Mouse (Mus musculus) forebrain, postnatal 0 days (tissue): Measurements from ENCODE around the gene Gnptab. TPM values are rescaled to one million over a fixed set of nuclear protein-coding genes. Genes with fewer than 3 reads are reported as not detected.
A peak's percentile ranks its signal among the peaks of the same experiment; 100 is the strongest.

Experiments used
- ATAC-seq: fragments of 200-750 bp; cut with Nextera tagmentation; 2 replicates; pipeline ENCODE4 v1.8.0; 2017; ENCODE audit warnings: mild to moderate bottlenecking, moderate library complexity
- DNase-seq: peaks from one replicate; pipeline ENCODE4 v3.0.0-alpha.2; 2015
- H3K27ac ChIP-seq: fragments of 300-500 bp; sonication (generic); 2 replicates; pipeline ENCODE4 v1.5.1; 2014; ENCODE audit warnings: low read depth, mild to moderate bottlenecking, antibody characterized with exemption, low read length, moderate library complexity, mixed read lengths
- H3K27me3 ChIP-seq: fragments of 300-500 bp; sonication (generic); 2 replicates; pipeline ENCODE4 v1.6.1; 2014; ENCODE audit warnings: mild to moderate bottlenecking, low read length, mixed read lengths; ENCODE audit not compliant: insufficient read depth
- H3K36me3 ChIP-seq: fragments of 300-500 bp; sonication (generic); 2 replicates; pipeline ENCODE4 v1.6.1; 2014; ENCODE audit warnings: mild to moderate bottlenecking, moderate library complexity; ENCODE audit not compliant: insufficient read depth
- H3K4me1 ChIP-seq: fragments of 300-500 bp; sonication (generic); 2 replicates; pipeline ENCODE4 v1.6.1; 2014; ENCODE audit warnings: antibody characterized with exemption; ENCODE audit not compliant: insufficient read depth
- H3K4me2 ChIP-seq: fragments of 300-500 bp; sonication (generic); 2 replicates; pipeline ENCODE4 v1.6.1; 2014; ENCODE audit warnings: low read depth, mild to moderate bottlenecking, moderate library complexity
- H3K4me3 ChIP-seq: fragments of 300-500 bp; sonication (generic); 2 replicates; pipeline ENCODE4 v1.5.1; 2014; ENCODE audit warnings: low read depth, low read length, mixed read lengths
- H3K9ac ChIP-seq: fragments of 300-500 bp; sonication (generic); 2 replicates; pipeline ENCODE4 v1.6.1; 2014; ENCODE audit warnings: mild to moderate bottlenecking
- H3K9me3 ChIP-seq: fragments of 300-500 bp; sonication (generic); 2 replicates; pipeline ENCODE4 v1.6.1; 2016; ENCODE audit warnings: low read length
- CTCF ChIP-seq: sonication (generic); IDR thresholded peaks from 2 replicates; pipeline ENCODE4 v1.5.1; 2016; ENCODE audit warnings: antibody characterized with exemption, control low read depth, low read depth
- WGBS: fragments of 180-500 bp; shearing (Covaris S2); extraction: QIAGEN DNeasy Blood & Tissue Kit; methylation state at CpG from one replicate; pipeline ENCODE4 v1.1.7; 2014; 5-methylcytosine and 5-hydroxymethylcytosine counted together
- polyA plus RNA-seq: library from polyadenylated mRNA; unstranded; fragments of >200 nt; fragmentation: Nextera tagmentation; extraction: Ambion mirVana; gene quantifications from 2 replicates; pipeline ENCODE4 v1.2.1, GENCODE M21; 2015
- total RNA-seq: library from RNA; depleted of rRNA; stranded (reverse); fragments of >200 nt; gene quantifications from 2 replicates; pipeline ENCODE4 v1.2.3, GENCODE M21; 2014

Gnptab gene
- total and polyA plus RNA-seq, 2 experiments from 2014 or later = 21.3 to 44.0 TPM

DNA sequence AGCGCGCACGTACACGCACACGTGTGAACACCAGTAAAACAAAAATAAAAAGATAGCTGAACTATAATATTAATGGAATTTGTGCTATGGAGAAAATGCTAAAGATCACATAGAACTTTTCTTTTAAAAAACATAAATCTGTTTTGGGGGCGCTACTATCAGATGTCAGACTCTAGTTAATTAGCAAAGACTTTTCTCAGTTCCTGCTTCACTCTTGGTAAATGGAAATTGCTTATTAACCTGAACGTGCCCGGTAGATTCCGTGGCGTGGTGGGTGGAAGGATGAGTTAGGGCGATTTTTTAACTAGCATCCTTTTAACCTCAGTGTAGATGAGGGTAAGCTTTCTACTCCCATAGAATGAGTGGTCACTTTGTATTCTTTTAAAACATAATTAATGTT lies 6.4 kb downstream of the Gnptab start:
- no peaks in the 10 kb centered on the region for H3K27me3 ChIP-seq
- DNase-seq (no peak), ATAC-seq (no peak)
- H3K36me3 ChIP-seq = no peaks in the 10 kb centered on the region
- H3K4me2 ChIP-seq = no peak overlapping the region
- 0 out of 2 replicates have a peak, but pooled peaks cover 7% of the 10 kb centered on the region for H3K4me1 ChIP-seq
- no peaks in the 10 kb centered on the region for H3K9me3 ChIP-seq
- H3K9ac ChIP-seq = no peak overlapping the region
- no peak for TF ChIP-seq CTCF
- 89% methylated on average over 11 of the region's 11 CpGs for WGBS
- H3K27ac ChIP-seq = no peak overlapping the region
- H3K4me3 ChIP-seq = no peak overlapping the region

DNA sequence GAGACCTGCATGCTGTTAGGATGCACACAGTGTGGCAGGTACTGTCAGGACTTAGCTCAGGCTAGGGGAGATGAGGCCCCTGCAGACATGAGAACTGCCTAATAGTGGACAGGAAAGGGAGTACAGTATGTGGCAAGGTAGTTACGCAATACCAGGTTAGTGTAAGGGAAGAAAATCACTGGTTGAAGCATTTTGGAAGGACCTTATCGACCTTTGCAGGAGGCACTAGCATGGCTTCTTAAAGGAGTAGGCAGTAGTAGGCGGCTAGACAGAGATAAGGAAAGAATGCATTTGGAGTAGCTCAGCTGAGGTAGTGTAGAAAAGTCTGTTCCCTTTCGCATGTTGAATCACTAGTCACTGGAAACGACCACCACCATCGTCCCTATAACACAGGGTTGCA lies 6.8 kb downstream of the Gnptab start:
- WGBS = 71% methylated on average over 6 of the region's 6 CpGs
- DNase-seq = no peak
- no peaks in the 10 kb centered on the region for H3K36me3 ChIP-seq
- H3K27ac ChIP-seq = no peak overlapping the region
- no peak overlapping the region for H3K9ac ChIP-seq
- H3K27me3 ChIP-seq = no peaks in the 10 kb centered on the region
- H3K4me1 ChIP-seq = 0 out of 2 replicates have a peak, but pooled peaks cover 5% of the 10 kb centered on the region
- no peak for TF ChIP-seq CTCF
- H3K4me3 ChIP-seq = no peak overlapping the region
- H3K9me3 ChIP-seq = no peaks in the 10 kb centered on the region
- no peak overlapping the region for H3K4me2 ChIP-seq
- no peak for ATAC-seq

DNA sequence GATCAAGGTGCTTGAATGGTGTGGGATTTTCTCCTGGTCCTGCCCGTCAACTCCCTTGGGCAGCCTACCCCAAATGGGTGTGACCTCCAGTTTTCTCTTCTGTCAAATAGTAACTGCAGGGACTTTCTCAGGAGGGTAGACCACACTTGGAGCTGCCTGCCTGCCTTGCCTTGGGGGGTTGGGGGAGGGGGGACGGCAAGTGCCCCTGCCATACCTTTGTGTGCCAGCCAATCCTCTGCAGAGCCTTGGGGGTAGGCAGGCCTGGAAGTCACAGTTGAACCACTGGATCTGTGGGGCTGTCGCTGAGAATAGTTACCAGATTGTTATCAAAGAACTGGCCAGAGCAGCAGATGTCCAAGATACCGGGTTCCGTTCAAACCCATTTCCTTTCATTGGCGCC lies 7.3 kb downstream of the Gnptab start:
- Histone ChIP-seq H3K9ac (no peak overlapping the region), H3K36me3 (no peaks in the 10 kb centered on the region), H3K27ac (no peak overlapping the region), H3K27me3 (no peaks in the 10 kb centered on the region), H3K9me3 (no peaks in the 10 kb centered on the region), H3K4me2 (no peak overlapping the region), H3K4me3 (no peak overlapping the region), H3K4me1 (no peaks in the 10 kb centered on the region)
- no peak for ATAC-seq
- no peak for TF ChIP-seq CTCF
- WGBS = 71% methylated on average over 6 of the region's 6 CpGs
- no peak for DNase-seq

DNA sequence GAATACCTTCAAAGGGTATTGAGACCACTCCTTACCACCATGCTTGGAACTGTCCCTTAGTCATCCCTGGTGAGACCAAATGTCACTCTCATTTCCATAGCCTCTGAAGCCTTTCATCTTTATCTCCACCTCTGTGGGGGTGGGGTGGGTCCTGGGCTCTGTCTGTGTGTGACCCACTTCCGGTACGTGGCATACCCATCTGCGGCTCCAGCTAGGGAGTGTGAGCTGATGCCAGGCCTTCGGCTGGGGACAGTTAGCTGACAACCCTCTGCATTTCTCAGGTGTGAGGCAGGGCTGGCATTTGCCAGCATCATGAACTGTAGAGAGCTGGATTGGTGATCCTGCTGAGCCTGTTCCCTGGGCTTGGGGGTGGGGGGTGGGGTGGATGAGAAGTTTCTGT lies 10.6 kb downstream of the Gnptab start:
- no peaks in the 10 kb centered on the region for H3K27me3 ChIP-seq
- no peak overlapping the region for H3K27ac ChIP-seq
- no peaks in the 10 kb centered on the region for H3K36me3 ChIP-seq
- H3K4me1 ChIP-seq = no peaks in the 10 kb centered on the region
- no peaks in the 10 kb centered on the region for H3K9me3 ChIP-seq
- no peak for ATAC-seq
- 66% methylated on average over 4 of the region's 4 CpGs for WGBS
- H3K4me2 ChIP-seq = no peak overlapping the region
- no peak for DNase-seq
- no peak overlapping the region for H3K4me3 ChIP-seq
- TF ChIP-seq CTCF = no peak
- H3K9ac ChIP-seq = no peak overlapping the region

DNA sequence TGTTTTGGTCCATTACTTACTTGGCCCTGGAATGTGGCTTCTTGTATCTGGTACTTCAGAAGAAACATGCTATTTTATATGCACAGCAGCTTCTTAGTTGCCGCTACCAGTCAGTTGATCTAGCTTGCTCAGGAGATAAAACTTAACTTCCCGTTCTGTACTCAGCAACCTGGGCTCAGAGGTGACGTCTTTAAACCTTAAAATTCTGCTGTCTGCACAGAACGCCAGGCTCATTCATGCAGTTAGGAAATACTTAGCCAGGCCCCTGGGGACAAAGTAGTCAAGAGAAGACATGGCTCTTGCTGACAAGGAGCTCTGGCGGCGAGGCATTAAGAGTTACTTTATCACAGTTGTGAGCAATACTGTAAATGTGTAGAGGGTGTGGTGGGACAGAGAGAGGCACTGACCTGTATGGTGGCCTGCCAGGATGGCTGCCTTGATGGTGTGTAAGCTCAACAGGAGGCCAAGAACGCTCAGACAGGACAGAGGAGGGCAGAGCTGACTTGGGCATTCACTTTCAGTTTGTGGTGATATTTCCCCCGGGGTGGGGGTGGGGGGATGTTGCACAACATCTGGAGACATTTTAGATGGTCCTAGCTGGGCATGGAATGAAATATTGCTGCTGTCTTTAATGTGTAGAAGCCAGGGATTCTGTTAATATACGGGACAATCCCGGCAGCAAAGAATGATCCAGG lies 11.3 kb downstream of the Gnptab start:
- ATAC-seq (no peak), DNase-seq (no peak)
- Histone ChIP-seq H3K4me1 (no peaks in the 10 kb centered on the region), H3K36me3 (no peaks in the 10 kb centered on the region), H3K9me3 (no peaks in the 10 kb centered on the region), H3K4me3 (no peak overlapping the region), H3K27ac (no peak overlapping the region), H3K27me3 (no peaks in the 10 kb centered on the region), H3K4me2 (no peak overlapping the region), H3K9ac (no peak overlapping the region)
- no peak for TF ChIP-seq CTCF
- 71% methylated on average over 10 of the region's 10 CpGs for WGBS

DNA sequence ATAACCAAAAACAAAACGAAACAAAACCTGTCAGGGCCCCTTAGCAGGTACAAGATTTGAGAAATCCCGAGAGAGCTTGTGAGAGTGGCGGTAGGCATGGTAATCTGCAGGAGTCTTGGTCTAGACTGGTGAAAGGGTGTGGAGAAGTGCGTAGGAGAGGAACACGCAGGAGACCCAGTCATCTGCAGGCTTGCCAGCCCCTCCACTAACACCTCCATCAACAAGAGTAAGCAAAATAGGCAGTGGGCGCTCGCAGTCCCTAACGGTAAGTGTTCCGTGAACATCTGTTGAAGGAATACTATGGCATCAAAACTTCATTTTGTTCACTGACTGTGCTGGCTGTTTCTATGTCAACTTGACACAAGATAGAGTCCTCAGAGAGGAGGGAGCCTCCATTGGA lies 12.6 kb downstream of the Gnptab start:
- DNase-seq (no peak), ATAC-seq (no peak)
- Histone ChIP-seq H3K9ac (no peak overlapping the region), H3K9me3 (no peaks in the 10 kb centered on the region), H3K27ac (no peak overlapping the region), H3K4me1 (no peaks in the 10 kb centered on the region), H3K36me3 (no peaks in the 10 kb centered on the region), H3K4me3 (no peak overlapping the region), H3K4me2 (no peak overlapping the region), H3K27me3 (no peaks in the 10 kb centered on the region)
- no peak for TF ChIP-seq CTCF
- WGBS = 85% methylated on average over 9 of the region's 9 CpGs

DNA sequence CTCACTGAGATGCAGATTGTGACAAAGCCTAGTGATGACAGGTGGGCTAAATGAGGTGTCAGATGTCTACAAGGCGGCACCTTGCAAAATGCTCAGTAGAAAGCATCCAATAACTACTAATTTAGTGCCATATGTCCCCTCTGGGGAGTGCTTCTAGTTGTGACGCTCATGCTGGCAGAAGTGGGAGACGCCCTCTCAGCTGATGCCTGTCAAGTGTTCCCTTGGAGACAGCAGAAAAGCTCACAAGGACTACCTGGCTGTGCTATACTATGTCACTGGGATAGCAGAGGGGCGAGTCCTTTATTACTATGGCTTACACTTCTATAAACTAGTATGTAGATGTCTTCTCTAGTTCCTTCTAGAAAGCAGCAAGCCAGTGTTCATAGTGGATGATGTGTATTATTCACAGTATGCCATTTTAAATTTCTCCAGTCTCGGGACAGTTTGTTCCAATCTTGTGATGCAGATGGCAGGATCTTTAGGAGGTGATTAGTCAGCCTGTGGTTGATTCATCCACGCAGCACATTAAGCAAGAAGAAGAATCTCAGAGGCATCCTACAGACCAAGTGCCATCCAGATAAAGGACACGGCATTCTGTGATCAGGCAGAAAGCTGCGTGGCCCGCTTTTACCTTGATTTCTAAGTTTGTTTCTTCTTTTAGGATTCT lies 13.4 kb downstream of the Gnptab start:
- DNase-seq = peak; percentile 14
- Histone ChIP-seq H3K27me3 (no peaks in the 10 kb centered on the region), H3K4me3 (no peak overlapping the region), H3K27ac (no peak overlapping the region), H3K4me2 (no peak overlapping the region), H3K9me3 (no peaks in the 10 kb centered on the region), H3K4me1 (no peaks in the 10 kb centered on the region), H3K36me3 (no peaks in the 10 kb centered on the region), H3K9ac (no peak overlapping the region)
- no peak for TF ChIP-seq CTCF
- WGBS = 80% methylated on average over 9 of the region's 9 CpGs
- peak; percentile 60 for ATAC-seq
